Mouse (Mus musculus) hindbrain, embryonic 12.5 days (tissue): ENCODE results near the gene Clcf1. TPM values are rescaled to one million over a fixed set of nuclear protein-coding genes. Genes with fewer than 3 reads are reported as not detected.
A peak's percentile ranks its signal among the peaks of the same experiment; 100 is the strongest.

Experiments used
- ATAC-seq: fragments of 200-750 bp; cut with Nextera tagmentation; 2 replicates; pipeline ENCODE4 v1.8.0; 2017; ENCODE audit warnings: moderate TSS enrichment; ENCODE audit not compliant: low FRiP score
- H3K27ac ChIP-seq: fragments of 300-500 bp; sonication (generic); 2 replicates; pipeline ENCODE4 v1.5.1; 2016; ENCODE audit warnings: mild to moderate bottlenecking
- H3K27me3 ChIP-seq: fragments of 300-500 bp; sonication (generic); 2 replicates; pipeline ENCODE4 v1.6.1; 2016; ENCODE audit warnings: mild to moderate bottlenecking
- H3K36me3 ChIP-seq: fragments of 300-500 bp; sonication (generic); 2 replicates; pipeline ENCODE4 v1.6.1; 2016; ENCODE audit warnings: mild to moderate bottlenecking
- H3K4me1 ChIP-seq: fragments of 300-500 bp; sonication (generic); 2 replicates; pipeline ENCODE4 v1.6.1; 2016
- H3K4me2 ChIP-seq: fragments of 300-500 bp; sonication (generic); replicated peaks from 2 replicates; pipeline ENCODE4 v1.6.1; 2016; ENCODE audit warnings: mild to moderate bottlenecking
- H3K4me3 ChIP-seq: fragments of 300-500 bp; sonication (generic); 2 replicates; pipeline ENCODE4 v1.5.1; 2016; ENCODE audit warnings: mild to moderate bottlenecking
- H3K9ac ChIP-seq: fragments of 300-500 bp; sonication (generic); 2 replicates; pipeline ENCODE4 v1.6.1; 2016; ENCODE audit warnings: mild to moderate bottlenecking, moderate library complexity
- H3K9me3 ChIP-seq: fragments of 300-500 bp; sonication (generic); replicated peaks from 2 replicates; pipeline ENCODE4 v1.6.1; 2016; ENCODE audit warnings: mild to moderate bottlenecking
- WGBS: fragments of 180-500 bp; shearing (Covaris S2); methylation state at CpG from one replicate; pipeline ENCODE4 v1.1.7; 2016; 5-methylcytosine and 5-hydroxymethylcytosine counted together
- polyA plus RNA-seq: library from polyadenylated mRNA; unstranded; fragments of >200 nt; fragmentation: Nextera tagmentation; extraction: Ambion mirVana; gene quantifications from 2 replicates; pipeline ENCODE4 v1.2.1, GENCODE M21; 2016

The Clcf1 gene
- polyA plus RNA-seq, 1 experiment from 2014 or later = 2.8 TPM

DNA sequence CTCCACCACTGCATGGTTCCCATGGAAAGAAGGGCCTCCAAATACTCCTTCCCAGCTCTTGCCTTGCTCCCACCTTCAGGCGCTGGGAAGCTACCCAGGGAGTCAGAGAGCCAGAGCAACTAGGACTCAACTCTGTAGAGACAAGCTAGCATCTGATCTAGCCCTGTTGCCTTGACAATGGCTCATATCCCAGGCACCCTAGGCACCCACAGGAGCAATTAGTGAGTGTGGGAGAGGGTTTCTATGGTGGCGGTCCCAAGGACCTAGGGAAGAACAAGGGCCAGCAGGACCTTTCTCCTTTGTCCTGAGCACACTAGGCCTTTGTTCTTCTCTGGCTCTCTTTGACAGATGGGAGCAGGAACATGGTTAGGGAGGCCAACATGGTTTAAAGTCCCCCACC, 30.3 kb upstream of the Clcf1 start:
- no peaks in the 10 kb centered on the region for H3K9me3 ChIP-seq
- no peak overlapping the region for H3K9ac ChIP-seq
- ATAC-seq = no peak
- H3K27me3 ChIP-seq = peaks cover 4% of the 10 kb centered on the region; the same call in 1 of the 2 replicates
- H3K4me2 ChIP-seq = no peak overlapping the region
- no peak overlapping the region for H3K4me3 ChIP-seq
- H3K4me1 ChIP-seq = peaks cover 22% of the 10 kb centered on the region
- 69% methylated on average over 2 of the region's 2 CpGs for WGBS
- no peaks in the 10 kb centered on the region for H3K36me3 ChIP-seq
- H3K27ac ChIP-seq = no peak overlapping the region

DNA sequence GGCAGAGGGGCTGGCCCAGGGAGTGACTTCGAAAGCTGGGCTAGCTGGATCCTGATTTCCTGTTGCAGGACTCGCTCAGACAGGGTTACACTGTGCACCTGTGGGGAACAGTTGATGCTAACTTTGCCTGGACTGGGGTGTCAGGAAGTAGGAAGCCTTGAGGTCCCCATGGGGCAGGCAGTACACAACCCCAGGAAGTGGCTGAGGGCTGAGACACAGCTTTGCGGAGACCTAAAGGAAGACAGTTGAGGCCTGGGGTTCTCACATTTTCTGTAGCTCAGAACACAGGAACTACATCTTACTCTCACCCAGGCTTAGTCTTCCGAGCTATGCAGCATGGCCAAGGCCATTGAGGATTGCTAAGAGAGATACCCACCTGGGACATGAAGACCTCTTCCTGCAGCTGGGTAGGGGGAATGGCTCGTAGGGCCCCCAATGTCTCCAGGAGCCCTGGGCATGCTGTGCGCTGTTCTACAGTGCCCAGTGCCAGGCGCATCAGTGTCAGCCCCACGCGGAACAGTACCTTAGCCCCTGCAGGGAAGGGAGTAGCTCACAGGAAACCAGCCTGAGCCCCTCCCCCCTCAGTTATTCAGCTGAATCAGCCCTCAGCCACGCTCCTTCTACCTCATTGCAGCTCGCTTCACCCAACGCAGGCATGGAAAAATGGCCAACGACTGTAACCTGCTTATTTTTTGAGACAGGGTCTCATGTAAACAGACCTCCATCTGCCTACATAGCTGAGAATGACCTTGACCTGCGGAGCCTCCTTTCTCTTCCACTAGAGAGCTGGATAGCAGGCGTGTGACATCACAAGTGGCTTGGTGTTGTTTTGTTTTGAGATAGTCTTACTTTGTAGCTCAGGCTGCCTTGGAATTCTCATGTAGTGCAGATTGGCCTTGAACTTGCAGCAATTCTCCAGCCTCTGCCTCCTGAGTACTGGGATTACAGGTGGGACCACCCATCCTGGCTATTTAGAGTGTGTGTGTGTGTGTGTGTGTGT, 28.8 kb upstream of the Clcf1 start:
- H3K4me1 ChIP-seq = peaks cover 22% of the 10 kb centered on the region
- no peak overlapping the region for H3K9ac ChIP-seq
- 60% methylated on average over 15 of the region's 15 CpGs for WGBS
- no peaks in the 10 kb centered on the region for H3K9me3 ChIP-seq
- H3K36me3 ChIP-seq = no peaks in the 10 kb centered on the region
- ATAC-seq = no peak
- H3K27me3 ChIP-seq = peaks cover 4% of the 10 kb centered on the region; the same call in 1 of the 2 replicates
- H3K27ac ChIP-seq = no peak overlapping the region
- no peak overlapping the region for H3K4me3 ChIP-seq
- no peak overlapping the region for H3K4me2 ChIP-seq

DNA sequence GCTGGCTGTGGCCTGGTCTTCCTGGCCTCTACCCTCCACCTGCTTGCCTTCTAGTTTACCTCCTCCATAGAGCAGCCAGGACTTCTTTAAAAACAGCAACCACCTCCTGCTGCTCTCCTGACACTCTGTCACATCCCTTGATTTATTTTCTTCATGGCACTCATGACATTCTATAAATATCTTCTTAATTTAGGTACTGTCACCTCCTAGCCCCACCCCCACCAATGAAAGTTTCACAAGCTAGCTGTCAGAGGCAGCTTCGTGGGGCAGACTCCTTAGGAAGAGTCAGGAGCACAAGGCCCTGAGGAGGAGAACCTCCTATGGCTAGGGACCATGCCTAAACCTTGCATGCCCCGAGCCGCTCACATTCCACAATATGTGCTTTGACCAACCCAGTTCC, 26.7 kb upstream of the Clcf1 start:
- WGBS = 71% methylated on average over 3 of the region's 3 CpGs
- no peak for ATAC-seq
- H3K4me3 ChIP-seq = no peak overlapping the region
- peaks cover 19% of the 10 kb centered on the region for H3K4me1 ChIP-seq
- no peak overlapping the region for H3K9ac ChIP-seq
- H3K36me3 ChIP-seq = no peaks in the 10 kb centered on the region
- H3K4me2 ChIP-seq = no peak overlapping the region
- H3K27ac ChIP-seq = no peak overlapping the region
- H3K9me3 ChIP-seq = no peaks in the 10 kb centered on the region
- H3K27me3 ChIP-seq = peaks cover 4% of the 10 kb centered on the region; the same call in 1 of the 2 replicates

DNA sequence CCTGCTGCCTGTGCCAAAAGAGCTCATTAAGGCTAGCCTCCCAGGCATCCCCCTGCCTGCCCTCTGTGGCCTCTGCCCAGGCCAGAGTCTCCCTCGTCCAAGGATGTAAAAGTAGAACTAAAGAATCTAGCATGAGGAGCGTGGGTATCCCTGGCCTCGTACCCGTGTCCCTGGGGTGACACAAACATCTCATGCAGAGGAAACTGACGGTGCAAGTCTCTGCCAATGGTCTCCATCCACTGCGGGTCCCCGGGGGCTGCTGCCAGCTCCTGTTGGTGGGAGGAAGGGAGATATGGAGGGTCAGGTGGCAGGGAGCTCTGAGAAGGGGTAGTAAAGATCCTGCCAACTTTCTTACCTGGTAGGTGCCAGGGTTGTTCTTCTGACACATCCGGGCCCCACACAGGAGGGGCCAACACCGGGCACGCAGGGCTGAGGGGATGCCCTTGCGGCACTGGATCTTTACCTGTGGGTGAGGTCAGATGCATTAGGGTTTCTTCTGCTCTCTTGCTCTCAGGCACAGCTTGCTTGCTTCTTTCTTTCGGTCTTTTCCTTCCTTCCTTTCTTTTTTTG, 24.9 kb upstream of the Clcf1 start:
- ATAC-seq = no peak
- Histone ChIP-seq H3K4me3 (no peak overlapping the region), H3K27ac (no peak overlapping the region), H3K9me3 (no peaks in the 10 kb centered on the region), H3K36me3 (peaks cover 8% of the 10 kb centered on the region), H3K4me1 (peaks cover 28% of the 10 kb centered on the region), H3K27me3 (peaks cover 4% of the 10 kb centered on the region; the same call in 1 of the 2 replicates), H3K9ac (no peak overlapping the region), H3K4me2 (no peak overlapping the region)
- WGBS = 86% methylated on average over 12 of the region's 12 CpGs

DNA sequence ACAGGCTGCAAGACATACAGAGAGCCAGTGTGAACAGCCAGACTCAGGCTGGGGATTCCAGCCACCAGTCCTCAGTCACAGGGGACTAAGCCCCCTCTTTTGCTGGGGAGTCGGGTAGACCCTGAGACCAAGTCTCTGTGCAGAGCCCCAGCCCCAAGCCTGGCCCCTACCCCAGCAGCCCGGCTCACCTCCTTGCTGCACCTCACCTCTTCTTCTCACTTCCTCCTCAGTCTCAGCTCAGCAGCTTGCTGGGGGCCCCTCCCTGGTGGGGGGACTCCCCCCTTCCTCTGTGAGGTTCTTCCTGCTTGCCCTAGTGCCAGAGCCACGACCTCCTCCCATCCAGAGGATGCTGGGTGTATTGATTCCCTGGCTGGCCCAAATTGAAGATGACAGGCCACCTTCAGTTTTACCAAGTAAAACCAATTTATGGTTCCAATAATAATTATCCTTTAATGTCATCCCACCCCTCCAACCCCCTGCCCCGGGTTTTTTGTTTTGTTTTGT, 23.2 kb upstream of the Clcf1 start, which contains the start of gene Tbc1d10c:
TSS of gene Tbc1d10c (minus strand) at position 454 of the 504 bp plus-strand sequence.
- H3K4me2 ChIP-seq = peak within 1 kb of the TSS; percentile 83
- peak within 1 kb of the TSS; percentile 94 for H3K27ac ChIP-seq
- 0 out of 2 replicates have a peak, but pooled peaks cover 4% of the 10 kb centered on the region for H3K27me3 ChIP-seq
- H3K36me3 ChIP-seq = peaks cover 25% of the 10 kb centered on the region
- peak within 1 kb of the TSS; percentile 99 for H3K9ac ChIP-seq
- 69% methylated on average over 4 of the region's 4 CpGs for WGBS
- H3K4me1 ChIP-seq = peaks cover 22% of the 10 kb centered on the region
- ATAC-seq = no peak
- peak within 1 kb of the TSS; percentile 91 for H3K4me3 ChIP-seq
- H3K9me3 ChIP-seq = no peaks in the 10 kb centered on the region

DNA sequence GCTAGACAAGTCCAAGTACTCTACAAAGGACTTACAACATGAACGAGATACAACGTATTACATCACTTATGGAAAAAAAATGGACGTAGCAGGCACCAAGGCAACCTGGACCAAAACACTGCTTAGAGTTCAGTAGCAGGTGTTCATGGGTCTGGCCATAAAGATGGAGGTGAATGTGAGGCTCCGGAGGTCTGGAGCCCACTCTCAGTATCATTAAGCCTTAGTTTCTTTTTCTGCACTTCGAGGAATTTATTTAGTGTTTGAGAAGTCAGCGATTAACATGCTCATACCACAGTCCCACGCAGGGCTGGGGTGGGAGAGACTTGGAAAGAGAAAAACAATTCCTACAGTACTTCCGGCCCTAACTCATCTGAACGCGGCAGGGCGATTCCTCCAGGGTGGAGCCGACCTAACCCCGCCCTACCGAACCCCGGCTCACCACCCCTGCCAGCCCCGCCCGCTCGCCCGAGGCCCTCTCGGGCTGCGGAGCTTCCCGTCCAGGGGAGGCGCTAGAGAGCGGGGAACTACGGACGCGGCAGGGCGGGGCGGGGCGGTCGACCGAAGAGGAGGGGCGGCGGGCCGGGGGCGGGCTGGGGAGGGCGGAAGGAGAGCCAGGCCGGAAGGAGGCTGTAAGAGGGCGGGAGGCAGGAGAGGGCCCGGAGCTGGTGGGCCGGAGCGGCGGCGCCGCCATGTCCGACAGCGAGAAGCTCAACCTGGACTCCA, 22.3 kb upstream of the Clcf1 start, which contains the start of gene Ppp1ca:
TSS of gene Ppp1ca (plus strand) at position 538 of the 723 bp plus-strand sequence.
- ATAC-seq = peak; percentile 92
- H3K27ac ChIP-seq = peak within 1 kb of the TSS; percentile 94
- H3K4me2 ChIP-seq = peak within 1 kb of the TSS; percentile 83
- H3K36me3 ChIP-seq = peaks cover 33% of the 10 kb centered on the region
- 0 out of 2 replicates have a peak, but pooled peaks cover 4% of the 10 kb centered on the region for H3K27me3 ChIP-seq
- peaks cover 24% of the 10 kb centered on the region for H3K4me1 ChIP-seq
- no peaks in the 10 kb centered on the region for H3K9me3 ChIP-seq
- H3K4me3 ChIP-seq = peak within 1 kb of the TSS; percentile 91
- 8% methylated on average over 40 of the region's 47 CpGs for WGBS
- H3K9ac ChIP-seq = peak within 1 kb of the TSS; percentile 99

DNA sequence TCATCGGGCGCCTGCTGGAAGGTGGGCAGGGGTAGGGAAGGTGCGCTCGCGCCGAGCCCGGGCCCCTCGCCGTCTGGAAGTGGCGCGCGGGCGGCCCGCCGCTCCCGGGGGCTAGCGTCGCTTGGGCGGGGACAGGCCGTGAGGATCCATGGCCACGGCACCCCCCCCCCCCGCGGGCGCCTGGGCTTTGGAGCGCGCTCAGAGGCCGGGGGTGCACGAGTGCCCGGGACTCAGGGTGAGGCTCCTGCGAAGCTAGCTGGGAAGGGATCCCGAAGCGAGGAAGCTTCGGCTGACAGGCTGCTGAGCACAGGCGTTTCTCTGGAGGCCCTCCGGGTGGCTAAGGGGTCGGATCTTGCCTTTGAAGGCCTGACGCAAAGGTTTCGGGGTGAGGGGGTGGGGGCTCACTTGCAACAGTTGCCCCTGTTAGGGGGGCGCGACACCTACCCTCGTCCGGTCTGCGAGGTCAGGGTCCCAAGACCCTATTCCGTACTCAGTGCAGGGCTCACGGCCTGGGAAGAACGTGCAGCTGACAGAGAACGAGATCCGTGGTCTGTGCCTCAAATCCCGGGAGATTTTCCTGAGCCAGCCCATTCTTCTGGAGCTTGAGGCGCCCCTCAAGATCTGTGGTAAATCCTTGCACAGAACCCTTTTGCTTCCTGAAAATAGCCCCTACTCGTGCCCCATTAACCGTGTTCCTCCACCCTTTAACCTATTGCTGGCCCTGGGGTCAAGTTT, 21.6 kb upstream of the Clcf1 start:
- peak overlapping the region; percentile 99 for H3K9ac ChIP-seq
- peak overlapping the region; percentile 91 for H3K4me3 ChIP-seq
- peak overlapping the region; percentile 83 for H3K4me2 ChIP-seq
- under 1% methylated on average over 45 of the region's 52 CpGs for WGBS
- peaks cover 29% of the 10 kb centered on the region for H3K4me1 ChIP-seq
- peak overlapping the region; percentile 94 for H3K27ac ChIP-seq
- peaks cover 41% of the 10 kb centered on the region for H3K36me3 ChIP-seq
- H3K27me3 ChIP-seq = 0 out of 2 replicates have a peak, but pooled peaks cover 4% of the 10 kb centered on the region
- no peaks in the 10 kb centered on the region for H3K9me3 ChIP-seq
- peak; percentile 67 for ATAC-seq

DNA sequence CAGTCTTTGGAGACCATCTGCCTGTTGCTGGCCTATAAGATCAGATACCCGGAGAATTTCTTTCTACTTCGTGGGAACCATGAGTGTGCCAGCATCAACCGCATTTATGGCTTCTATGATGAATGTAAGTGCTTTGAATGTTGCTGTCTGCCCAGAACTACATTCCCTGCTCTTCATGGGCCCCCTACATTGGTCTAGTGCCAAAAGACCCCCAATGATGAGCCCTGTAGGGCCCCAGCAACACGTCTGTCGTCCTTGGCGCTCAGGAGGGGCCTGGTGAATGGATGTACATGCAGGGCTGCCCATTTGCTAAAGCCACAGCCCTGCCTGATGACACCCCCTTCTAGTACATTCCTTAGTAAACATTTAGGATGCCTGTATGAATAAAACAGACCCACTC, 20.9 kb upstream of the Clcf1 start:
- Histone ChIP-seq H3K4me3 (peak overlapping the region; percentile 91), H3K9me3 (no peaks in the 10 kb centered on the region), H3K36me3 (peaks cover 48% of the 10 kb centered on the region), H3K27me3 (0 out of 2 replicates have a peak, but pooled peaks cover under 1% of the 10 kb centered on the region), H3K4me2 (peak overlapping the region; percentile 83), H3K27ac (no peak overlapping the region), H3K9ac (peak overlapping the region; percentile 99), H3K4me1 (peaks cover 29% of the 10 kb centered on the region)
- ATAC-seq = no peak
- WGBS = 66% methylated on average over 6 of the region's 6 CpGs

DNA sequence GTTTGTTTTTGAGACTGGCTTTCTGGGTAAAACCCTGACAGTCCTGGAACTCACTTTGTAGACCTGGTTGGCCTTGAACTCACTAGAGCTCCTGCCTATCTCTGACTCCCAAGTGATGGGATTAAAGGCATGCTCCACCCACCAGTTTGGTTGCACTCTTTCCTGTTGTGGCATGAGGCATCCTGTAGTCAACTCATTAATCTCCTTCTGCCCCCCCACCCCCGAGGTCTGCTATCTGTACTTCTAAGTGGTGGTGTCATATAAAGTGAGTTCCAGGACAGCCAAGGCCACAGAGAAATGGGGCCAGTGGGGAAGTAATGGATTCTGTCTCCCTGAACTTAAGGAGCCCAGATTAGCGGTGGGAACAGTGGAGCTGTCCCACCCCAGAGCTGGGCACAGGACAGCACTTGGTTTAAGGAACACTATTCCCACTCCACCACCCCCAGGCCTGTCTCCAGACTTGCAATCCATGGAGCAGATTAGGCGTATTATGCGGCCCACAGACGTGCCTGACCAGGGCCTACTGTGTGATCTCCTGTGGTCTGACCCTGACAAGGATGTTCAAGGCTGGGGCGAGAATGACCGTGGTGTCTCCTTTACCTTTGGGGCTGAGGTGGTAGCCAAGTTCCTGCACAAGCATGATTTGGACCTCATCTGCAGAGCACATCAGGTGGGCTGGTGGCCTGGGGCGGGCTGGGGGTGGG, 19.9 kb upstream of the Clcf1 start:
- H3K4me3 ChIP-seq = no peak overlapping the region
- H3K27me3 ChIP-seq = no peaks in the 10 kb centered on the region
- H3K4me2 ChIP-seq = no peak overlapping the region
- peaks cover 29% of the 10 kb centered on the region for H3K4me1 ChIP-seq
- H3K36me3 ChIP-seq = peaks cover 51% of the 10 kb centered on the region
- WGBS = 91% methylated on average over 8 of the region's 8 CpGs
- H3K9me3 ChIP-seq = no peaks in the 10 kb centered on the region
- no peak for ATAC-seq
- H3K9ac ChIP-seq = no peak overlapping the region
- no peak overlapping the region for H3K27ac ChIP-seq

DNA sequence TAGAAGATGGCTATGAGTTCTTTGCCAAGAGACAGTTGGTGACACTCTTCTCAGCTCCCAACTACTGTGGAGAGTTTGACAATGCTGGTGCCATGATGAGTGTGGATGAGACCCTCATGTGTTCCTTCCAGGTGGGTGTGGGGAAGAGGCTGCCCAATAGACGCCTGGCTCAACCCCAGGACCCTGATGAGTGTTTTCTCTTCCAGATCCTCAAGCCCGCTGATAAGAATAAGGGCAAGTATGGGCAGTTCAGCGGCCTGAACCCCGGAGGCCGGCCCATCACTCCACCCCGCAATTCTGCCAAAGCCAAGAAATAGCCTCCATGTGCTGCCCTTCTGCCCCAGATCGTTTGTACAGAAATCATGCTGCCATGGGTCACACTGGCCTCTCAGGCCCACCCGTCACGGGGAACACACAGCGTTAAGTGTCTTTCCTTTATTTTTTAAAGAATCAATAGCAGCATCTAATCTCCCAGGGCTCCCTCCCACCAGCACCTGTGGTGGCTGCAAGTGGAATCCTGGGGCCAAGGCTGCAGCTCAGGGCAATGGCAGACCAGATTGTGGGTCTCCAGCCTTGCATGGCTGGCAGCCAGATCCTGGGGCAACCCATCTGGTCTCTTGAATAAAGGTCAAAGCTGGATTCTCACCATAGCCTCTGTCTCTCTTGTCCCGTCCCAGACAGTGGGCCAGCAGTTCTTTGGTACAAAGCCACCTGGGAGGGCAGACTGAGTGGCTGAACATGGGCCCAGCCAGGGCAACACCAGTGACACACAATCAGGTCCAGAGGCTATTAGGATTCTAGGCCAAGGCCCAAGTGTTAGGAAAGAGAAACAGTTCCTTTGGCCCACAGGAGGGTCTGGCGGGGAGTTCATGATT, 19.0 kb upstream of the Clcf1 start:
- 81% methylated on average over 12 of the region's 12 CpGs for WGBS
- H3K9me3 ChIP-seq = no peaks in the 10 kb centered on the region
- no peak overlapping the region for H3K4me2 ChIP-seq
- peaks cover 30% of the 10 kb centered on the region for H3K4me1 ChIP-seq
- H3K9ac ChIP-seq = peak overlapping the region; percentile 23; the same call in 1 of the 2 replicates
- no peak overlapping the region for H3K27ac ChIP-seq
- peaks cover 55% of the 10 kb centered on the region for H3K36me3 ChIP-seq
- H3K4me3 ChIP-seq = no peak overlapping the region
- H3K27me3 ChIP-seq = no peaks in the 10 kb centered on the region
- ATAC-seq = no peak
